Mouse (Mus musculus) lung, postnatal 0 days (tissue): Measurements from ENCODE around the gene Tm4sf5. TPM values are rescaled to one million over a fixed set of nuclear protein-coding genes. Genes with fewer than 3 reads are reported as not detected.
A peak's percentile ranks its signal among the peaks of the same experiment; 100 is the strongest.

Experiments
- ATAC-seq: fragments of 200-750 bp; cut with Nextera tagmentation; 2 replicates; pipeline ENCODE4 v1.8.0; 2017; ENCODE audit warnings: moderate library complexity
- DNase-seq: peaks from one replicate; pipeline ENCODE4 v3.0.0-alpha.2; 2016; ENCODE audit warnings: low spot score
- H3K27ac ChIP-seq: fragments of 300-500 bp; sonication (generic); 2 replicates; pipeline ENCODE4 v1.5.1; 2014; ENCODE audit warnings: antibody characterized with exemption, mild to moderate bottlenecking, low read length, mixed read lengths
- H3K27me3 ChIP-seq: fragments of 300-500 bp; sonication (generic); replicated peaks from 2 replicates; pipeline ENCODE4 v1.6.1; 2014; ENCODE audit warnings: low read length, mixed read lengths; ENCODE audit not compliant: insufficient read depth
- H3K36me3 ChIP-seq: fragments of 300-500 bp; sonication (generic); 2 replicates; pipeline ENCODE4 v1.6.1; 2014; ENCODE audit warnings: low read length, mixed read lengths; ENCODE audit not compliant: insufficient read depth
- H3K4me1 ChIP-seq: fragments of 300-500 bp; sonication (generic); 2 replicates; pipeline ENCODE4 v1.6.1; 2014; ENCODE audit warnings: antibody characterized with exemption, low read depth, low read length, mixed read lengths; ENCODE audit not compliant: insufficient read depth
- H3K4me2 ChIP-seq: fragments of 300-500 bp; sonication (generic); replicated peaks from 2 replicates; pipeline ENCODE4 v1.6.1; 2014; ENCODE audit warnings: low read depth, mild to moderate bottlenecking, low read length, moderate library complexity, mixed read lengths
- H3K4me3 ChIP-seq: fragments of 300-500 bp; sonication (generic); 2 replicates; pipeline ENCODE4 v1.5.1; 2014; ENCODE audit warnings: low read depth, low read length
- H3K9ac ChIP-seq: fragments of 300-500 bp; sonication (generic); replicated peaks from 2 replicates; pipeline ENCODE4 v1.6.1; 2014; ENCODE audit warnings: low read depth, mild to moderate bottlenecking
- H3K9me3 ChIP-seq: fragments of 300-500 bp; sonication (generic); 2 replicates; pipeline ENCODE4 v1.6.1; 2016; ENCODE audit warnings: low read length, mixed read lengths
- CTCF ChIP-seq: IDR thresholded peaks from 2 replicates; pipeline ENCODE4 v1.5.1; 2016; ENCODE audit warnings: antibody characterized with exemption, mild to moderate bottlenecking
- EP300 ChIP-seq: IDR thresholded peaks from 2 replicates; pipeline ENCODE4 v1.6.1; 2016; ENCODE audit warnings: antibody characterized with exemption, mild to moderate bottlenecking, control low read depth
- WGBS: fragments of 180-500 bp; shearing (Covaris S2); extraction: QIAGEN DNeasy Blood & Tissue Kit; methylation state at CpG from one replicate; pipeline ENCODE4 v1.1.7; 2014; 5-methylcytosine and 5-hydroxymethylcytosine counted together
- polyA plus RNA-seq: library from polyadenylated mRNA; unstranded; fragments of >200 nt; fragmentation: Nextera tagmentation; extraction: Ambion mirVana; gene quantifications from 2 replicates; pipeline ENCODE4 v1.2.1, GENCODE M21; 2015

The Tm4sf5 gene
- polyA plus RNA-seq, 1 experiment from 2014 or later, result 2.6 TPM

DNA sequence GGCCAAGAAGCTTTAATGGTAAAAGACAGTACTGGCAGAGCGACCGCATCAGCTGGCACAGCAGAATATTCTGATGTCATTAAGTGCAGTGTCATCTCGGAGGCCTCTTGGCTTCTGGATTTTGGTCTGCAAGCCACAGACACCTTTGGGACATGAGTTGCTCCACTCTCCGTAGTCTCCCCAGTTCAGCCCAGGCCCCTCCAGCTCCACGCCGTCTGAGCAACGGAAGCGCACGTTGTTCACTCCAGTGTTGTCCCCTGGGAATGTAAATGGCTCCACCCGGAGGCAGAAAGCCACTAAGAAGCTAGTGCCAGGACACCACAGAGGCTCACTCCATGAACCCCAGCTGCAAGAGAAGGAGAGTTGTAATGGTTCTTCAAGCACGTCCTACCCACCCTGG lies 8.5 kb downstream of the Tm4sf5 start:
- no peak overlapping the region for H3K9ac ChIP-seq
- no peaks in the 10 kb centered on the region for H3K9me3 ChIP-seq
- DNase-seq, result no peak
- 63% methylated on average over 11 of the region's 11 CpGs for WGBS
- no peak for TF ChIP-seq CTCF
- TF ChIP-seq EP300, result no peak
- no peak for ATAC-seq
- no peak overlapping the region for H3K27ac ChIP-seq
- H3K27me3 ChIP-seq, result no peaks in the 10 kb centered on the region
- H3K4me3 ChIP-seq, result no peak overlapping the region
- H3K4me1 ChIP-seq, result no peaks in the 10 kb centered on the region
- H3K4me2 ChIP-seq, result no peak overlapping the region
- H3K36me3 ChIP-seq, result no peaks in the 10 kb centered on the region

DNA sequence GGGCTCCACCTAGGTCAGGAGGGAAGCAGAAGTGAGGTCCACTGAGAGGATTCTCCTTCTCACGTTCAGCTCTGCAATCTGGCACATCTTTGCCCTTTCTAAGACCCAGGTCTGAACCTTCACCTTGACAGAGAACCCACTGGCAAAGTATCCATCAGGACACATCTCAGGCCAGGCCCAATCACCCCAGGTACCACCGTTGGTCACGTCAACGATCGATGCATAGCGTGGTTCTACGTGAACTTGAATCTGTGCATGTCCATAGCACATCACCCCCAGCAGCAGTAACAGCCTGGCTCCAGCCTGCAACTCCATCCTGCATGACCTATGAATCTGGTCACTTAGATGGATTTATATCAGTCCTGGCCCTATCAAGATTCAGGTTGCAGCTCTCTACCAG lies 9.2 kb downstream of the Tm4sf5 start, which contains the start of gene Vmo1:
TSS of gene Vmo1 (minus strand) at position 329 of the 400 bp plus-strand sequence.
- H3K4me3 ChIP-seq, result no peak within 1 kb of the TSS
- WGBS, result 86% methylated on average over 7 of the region's 7 CpGs
- H3K36me3 ChIP-seq, result no peaks in the 10 kb centered on the region
- ATAC-seq, result no peak
- TF ChIP-seq EP300 (no peak), CTCF (no peak)
- no peak within 1 kb of the TSS for H3K27ac ChIP-seq
- no peak for DNase-seq
- no peaks in the 10 kb centered on the region for H3K4me1 ChIP-seq
- H3K4me2 ChIP-seq, result no peak within 1 kb of the TSS
- H3K9me3 ChIP-seq, result no peaks in the 10 kb centered on the region
- no peak within 1 kb of the TSS for H3K9ac ChIP-seq
- no peaks in the 10 kb centered on the region for H3K27me3 ChIP-seq

DNA sequence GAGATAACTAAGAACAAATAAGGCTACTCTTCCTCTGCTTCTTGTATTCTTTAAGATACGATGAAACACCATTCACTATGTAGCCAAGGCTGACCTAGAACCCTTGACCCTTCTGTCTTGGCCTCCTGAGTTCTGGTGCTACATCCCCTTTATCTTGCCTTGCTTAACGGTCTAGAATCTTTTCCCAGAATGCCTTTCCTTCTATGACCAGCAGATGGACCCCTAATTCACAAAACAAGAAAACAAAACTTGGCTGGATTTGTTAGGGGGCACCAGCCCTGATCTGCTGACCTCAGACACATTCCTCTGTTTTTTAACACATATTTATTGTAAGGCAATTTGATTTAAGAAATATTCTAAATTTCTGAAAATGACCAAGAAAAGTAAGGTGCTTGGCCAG lies 11.3 kb downstream of the Tm4sf5 start:
- peaks cover 4% of the 10 kb centered on the region; the same call in 1 of the 2 replicates for H3K4me1 ChIP-seq
- H3K27ac ChIP-seq, result no peak overlapping the region
- no peaks in the 10 kb centered on the region for H3K27me3 ChIP-seq
- ATAC-seq, result no peak
- no peak overlapping the region for H3K4me3 ChIP-seq
- H3K36me3 ChIP-seq, result no peaks in the 10 kb centered on the region
- WGBS, result 17% methylated on average over 2 of the region's 2 CpGs
- H3K9me3 ChIP-seq, result no peaks in the 10 kb centered on the region
- peak; percentile 75 for DNase-seq
- no peak overlapping the region for H3K9ac ChIP-seq
- H3K4me2 ChIP-seq, result no peak overlapping the region
- TF ChIP-seq EP300 (no peak), CTCF (peak; percentile 79)

DNA sequence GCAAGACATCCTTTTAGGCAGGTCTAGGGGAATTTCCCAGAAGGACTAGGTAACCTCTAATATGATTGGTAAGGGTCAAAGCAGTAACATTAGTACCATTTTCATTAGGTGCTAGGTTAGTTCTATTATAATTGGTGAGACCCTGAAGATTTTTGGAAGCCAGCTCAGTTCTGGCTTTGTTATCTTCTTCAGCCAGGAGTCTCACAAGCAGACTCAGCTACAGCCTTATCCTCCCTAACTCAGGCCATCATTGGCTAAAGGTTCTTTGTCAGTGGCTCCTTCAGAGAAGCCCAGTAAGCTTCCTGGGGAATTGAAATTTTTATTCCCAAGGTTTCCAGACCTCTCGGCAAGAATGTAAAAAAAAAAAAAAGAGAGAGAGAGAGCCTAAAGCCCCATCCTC lies 13.4 kb downstream of the Tm4sf5 start:
- Histone ChIP-seq H3K4me2 (no peak overlapping the region), H3K4me3 (no peak overlapping the region), H3K27ac (no peak overlapping the region), H3K4me1 (peaks cover 4% of the 10 kb centered on the region; the same call in 1 of the 2 replicates), H3K36me3 (no peaks in the 10 kb centered on the region), H3K9ac (no peak overlapping the region), H3K27me3 (no peaks in the 10 kb centered on the region), H3K9me3 (no peaks in the 10 kb centered on the region)
- TF ChIP-seq CTCF (no peak), EP300 (no peak)
- WGBS, result 65% methylated on average over 1 of the region's 1 CpGs
- no peak for ATAC-seq
- no peak for DNase-seq

DNA sequence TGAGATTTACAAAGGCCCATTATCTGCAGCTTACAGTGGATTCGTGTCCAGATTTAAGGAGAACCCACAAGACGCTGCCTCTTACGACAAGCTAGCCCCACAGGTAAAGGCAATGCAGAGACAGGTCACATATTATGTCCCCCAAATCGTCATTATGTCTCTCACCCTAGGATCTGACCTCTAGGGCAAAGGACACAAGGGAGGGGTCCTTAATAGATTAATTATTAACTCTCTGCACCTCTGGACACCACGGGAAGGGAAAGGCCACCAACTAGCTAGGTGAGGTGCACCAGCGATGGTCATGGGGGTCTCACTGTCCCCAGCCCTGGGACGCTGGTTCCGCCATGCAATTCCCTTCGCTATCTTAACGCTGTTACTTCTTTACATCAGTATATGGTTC lies 13.9 kb downstream of the Tm4sf5 start, which contains the start of gene Gltpd2:
TSS of gene Gltpd2 (plus strand) at position 274 of the 400 bp plus-strand sequence.
- 78% methylated on average over 10 of the region's 10 CpGs for WGBS
- TF ChIP-seq EP300, result no peak
- TF ChIP-seq CTCF, result no peak
- Histone ChIP-seq H3K4me1 (peaks cover 4% of the 10 kb centered on the region; the same call in 1 of the 2 replicates), H3K9ac (peak within 1 kb of the TSS; percentile 56), H3K36me3 (no peaks in the 10 kb centered on the region), H3K4me3 (peak within 1 kb of the TSS; percentile 34), H3K27ac (peak within 1 kb of the TSS; percentile 78), H3K9me3 (no peaks in the 10 kb centered on the region), H3K4me2 (peak within 1 kb of the TSS; percentile 57), H3K27me3 (no peaks in the 10 kb centered on the region)
- no peak for ATAC-seq
- no peak for DNase-seq

DNA sequence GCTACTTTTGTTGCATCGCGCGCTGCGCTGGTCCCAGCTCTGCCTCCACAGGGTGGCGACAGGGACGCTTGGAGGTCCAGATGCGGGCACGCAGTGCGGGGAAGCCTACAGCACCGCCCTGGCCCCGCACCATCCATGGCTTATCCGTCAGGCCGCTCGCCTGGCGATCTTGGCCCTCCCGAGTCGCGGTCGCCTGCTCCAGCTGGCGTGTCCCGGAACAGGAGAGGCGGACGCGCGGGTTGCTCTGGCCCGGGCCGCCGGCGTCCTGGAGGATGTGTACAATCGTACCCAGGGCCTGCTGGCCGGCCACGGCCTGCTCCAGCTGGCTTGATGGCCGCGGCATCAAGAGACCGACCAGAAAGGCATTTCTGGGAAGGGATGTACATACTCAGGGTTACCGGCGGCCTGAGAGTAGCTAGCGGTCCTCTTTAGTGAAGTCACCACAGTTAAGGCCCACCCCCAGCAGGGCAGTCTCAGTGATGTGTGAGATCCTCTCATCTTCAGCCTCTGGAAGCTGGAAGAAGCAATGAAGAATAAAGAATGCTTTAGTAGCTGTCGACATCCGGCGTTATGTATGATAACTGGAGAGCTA lies 15.2 kb downstream of the Tm4sf5 start:
- H3K27ac ChIP-seq, result peak overlapping the region; percentile 78
- peak overlapping the region; percentile 57 for H3K4me2 ChIP-seq
- no peaks in the 10 kb centered on the region for H3K36me3 ChIP-seq
- H3K27me3 ChIP-seq, result no peaks in the 10 kb centered on the region
- H3K9me3 ChIP-seq, result no peaks in the 10 kb centered on the region
- peak; percentile 45 for ATAC-seq
- peaks cover 4% of the 10 kb centered on the region; the same call in 1 of the 2 replicates for H3K4me1 ChIP-seq
- DNase-seq, result peak; percentile 57
- H3K9ac ChIP-seq, result peak overlapping the region; percentile 56
- peak overlapping the region; percentile 34 for H3K4me3 ChIP-seq
- WGBS, result 8% methylated on average over 40 of the region's 41 CpGs
- TF ChIP-seq CTCF (peak; percentile 44), EP300 (no peak)
